Mouse (Mus musculus) limb, embryonic 10.5 days (tissue): ENCODE measurements around the gene Zfhx3. TPM values are rescaled to one million over a fixed set of nuclear protein-coding genes. Genes with fewer than 3 reads are reported as not detected.

Experiments
- DNase-seq: peaks from one replicate; pipeline ENCODE4 v3.0.0-alpha.2; 2017; ENCODE audit warnings: low spot score
- H3K27ac ChIP-seq: fragments of 300-500 bp; sonication (generic); 2 replicates; pipeline ENCODE4 v1.5.1; 2016; ENCODE audit warnings: mild to moderate bottlenecking
- H3K27me3 ChIP-seq: fragments of 300-500 bp; sonication (generic); 2 replicates; pipeline ENCODE4 v1.6.1; 2016; ENCODE audit warnings: low read depth, mild to moderate bottlenecking; ENCODE audit not compliant: poor library complexity, severe bottlenecking
- H3K36me3 ChIP-seq: fragments of 300-500 bp; sonication (generic); 2 replicates; pipeline ENCODE4 v1.6.1; 2016; ENCODE audit warnings: mild to moderate bottlenecking, moderate library complexity
- H3K4me1 ChIP-seq: fragments of 300-500 bp; sonication (generic); 2 replicates; pipeline ENCODE4 v1.6.1; 2016
- H3K4me3 ChIP-seq: fragments of 300-500 bp; sonication (generic); 2 replicates; pipeline ENCODE4 v1.5.1; 2016; ENCODE audit warnings: mild to moderate bottlenecking, moderate library complexity
- H3K9me3 ChIP-seq: fragments of 300-500 bp; sonication (generic); replicated peaks from 2 replicates; pipeline ENCODE4 v1.6.1; 2016; ENCODE audit warnings: mild to moderate bottlenecking
- WGBS: fragments of 180-500 bp; shearing (Covaris S2); methylation state at CpG from one replicate; pipeline ENCODE4 v1.1.7; 2016; 5-methylcytosine and 5-hydroxymethylcytosine counted together
- polyA plus RNA-seq: library from polyadenylated mRNA; unstranded; fragments of >200 nt; fragmentation: Nextera tagmentation; extraction: Ambion mirVana; gene quantifications from 2 replicates; pipeline ENCODE4 v1.2.1, GENCODE M21; 2016

Gene Zfhx3
- polyA plus RNA-seq, 1 experiment from 2014 or later, result 28.1 TPM

GRCm38 (mm10) chr8:108690576-108691455, 748.4 kb downstream of the Zfhx3 start:
- 21% methylated on average over 14 of the region's 14 CpGs for WGBS
- peaks cover 43% of the 10 kb centered on the region for H3K4me1 ChIP-seq
- peak overlapping the region; percentile 69 for H3K27ac ChIP-seq
- no peaks in the 10 kb centered on the region for H3K9me3 ChIP-seq
- H3K36me3 ChIP-seq, result no peaks in the 10 kb centered on the region
- H3K4me3 ChIP-seq, result peak overlapping the region; percentile 48
- H3K27me3 ChIP-seq, result peaks cover 42% of the 10 kb centered on the region
- no peak for DNase-seq

GRCm38 (mm10) chr8:108691456-108692238, 749.2 kb downstream of the Zfhx3 start:
- 2% methylated on average over 21 of the region's 21 CpGs for WGBS
- Histone ChIP-seq H3K27ac (peak overlapping the region; percentile 69), H3K4me3 (peak overlapping the region; percentile 48), H3K36me3 (no peaks in the 10 kb centered on the region), H3K27me3 (peaks cover 50% of the 10 kb centered on the region), H3K9me3 (no peaks in the 10 kb centered on the region), H3K4me1 (peaks cover 51% of the 10 kb centered on the region)
- peak; percentile 76 for DNase-seq

GRCm38 (mm10) chr8:108692239-108692627, 749.8 kb downstream of the Zfhx3 start:
- H3K36me3 ChIP-seq, result no peaks in the 10 kb centered on the region
- H3K9me3 ChIP-seq, result no peaks in the 10 kb centered on the region
- peak overlapping the region; percentile 48 for H3K4me3 ChIP-seq
- peaks cover 56% of the 10 kb centered on the region for H3K27me3 ChIP-seq
- WGBS, result 5% methylated on average over 5 of the region's 5 CpGs
- peak; percentile 58 for DNase-seq
- H3K4me1 ChIP-seq, result peaks cover 55% of the 10 kb centered on the region
- H3K27ac ChIP-seq, result peak overlapping the region; percentile 69

GRCm38 (mm10) chr8:108692669-108693665, 750.5 kb downstream of the Zfhx3 start:
- Histone ChIP-seq H3K27me3 (peaks cover 63% of the 10 kb centered on the region), H3K4me3 (peak overlapping the region; percentile 48), H3K9me3 (no peaks in the 10 kb centered on the region), H3K27ac (peak overlapping the region; percentile 69), H3K36me3 (no peaks in the 10 kb centered on the region), H3K4me1 (peaks cover 63% of the 10 kb centered on the region)
- no peak for DNase-seq
- 62% methylated on average over 6 of the region's 6 CpGs for WGBS

- H3K36me3 ChIP-seq, result no peaks in the 10 kb centered on the region
- H3K27ac ChIP-seq, result no peak overlapping the region
- no peak overlapping the region for H3K4me3 ChIP-seq
- H3K9me3 ChIP-seq, result no peaks in the 10 kb centered on the region
- peaks cover 69% of the 10 kb centered on the region for H3K4me1 ChIP-seq
- no peak for DNase-seq
- H3K27me3 ChIP-seq, result peaks cover 68% of the 10 kb centered on the region
- WGBS, result 62% methylated on average over 5 of the region's 5 CpGs
These were observed 751.4 kb downstream of the Zfhx3 start for GRCm38 (mm10) chr8:108693841-108694240.

- H3K4me1 ChIP-seq, result peaks cover 76% of the 10 kb centered on the region
These were observed 752.1 kb downstream of the Zfhx3 start for GRCm38 (mm10) chr8:108694516-108694915.

GRCm38 (mm10) chr8:108695242-108695880, 752.9 kb downstream of the Zfhx3 start:
- Histone ChIP-seq H3K27ac (peak overlapping the region; percentile 67), H3K27me3 (peaks cover 67% of the 10 kb centered on the region), H3K9me3 (no peaks in the 10 kb centered on the region), H3K4me1 (peaks cover 84% of the 10 kb centered on the region), H3K36me3 (no peaks in the 10 kb centered on the region), H3K4me3 (peak overlapping the region; percentile 51)
- WGBS, result 2% methylated on average over 32 of the region's 32 CpGs
- no peak for DNase-seq

More at GRCm38 (mm10) chr8:108694516-108694915, 752.1 kb downstream of the Zfhx3 start:
- Histone ChIP-seq H3K27ac (no peak overlapping the region), H3K9me3 (no peaks in the 10 kb centered on the region), H3K4me3 (no peak overlapping the region), H3K36me3 (no peaks in the 10 kb centered on the region), H3K27me3 (peaks cover 68% of the 10 kb centered on the region)
- WGBS, result 30% methylated on average over 6 of the region's 6 CpGs
- no peak for DNase-seq

GRCm38 (mm10) chr8:108695938-108696630, 753.6 kb downstream of the Zfhx3 start:
- under 1% methylated on average over 31 of the region's 31 CpGs for WGBS
- H3K27me3 ChIP-seq, result peaks cover 71% of the 10 kb centered on the region
- H3K4me1 ChIP-seq, result peaks cover 80% of the 10 kb centered on the region
- H3K9me3 ChIP-seq, result no peaks in the 10 kb centered on the region
- H3K4me3 ChIP-seq, result peak overlapping the region; percentile 51
- H3K27ac ChIP-seq, result peak overlapping the region; percentile 67
- H3K36me3 ChIP-seq, result no peaks in the 10 kb centered on the region
- DNase-seq, result peak; percentile 74

GRCm38 (mm10) chr8:108696631-108697410, 754.4 kb downstream of the Zfhx3 start:
- H3K4me1 ChIP-seq, result peaks cover 79% of the 10 kb centered on the region
- H3K27ac ChIP-seq, result peak overlapping the region; percentile 67

GRCm38 (mm10) chr8:108697589-108697988, 755.1 kb downstream of the Zfhx3 start:
- peaks cover 79% of the 10 kb centered on the region for H3K4me1 ChIP-seq
- no peaks in the 10 kb centered on the region for H3K9me3 ChIP-seq
- H3K36me3 ChIP-seq, result no peaks in the 10 kb centered on the region
- H3K27me3 ChIP-seq, result peaks cover 78% of the 10 kb centered on the region
- H3K4me3 ChIP-seq, result peak overlapping the region; percentile 38
- DNase-seq, result peak; percentile 70
- under 1% methylated on average over 13 of the region's 13 CpGs for WGBS
- peak overlapping the region; percentile 34 for H3K27ac ChIP-seq

More at GRCm38 (mm10) chr8:108696631-108697410, 754.4 kb downstream of the Zfhx3 start:
- H3K27me3 ChIP-seq, result peaks cover 78% of the 10 kb centered on the region
- no peaks in the 10 kb centered on the region for H3K36me3 ChIP-seq
- no peaks in the 10 kb centered on the region for H3K9me3 ChIP-seq
- H3K4me3 ChIP-seq, result peak overlapping the region; percentile 51
- peak; percentile 50 for DNase-seq
- WGBS, result 3% methylated on average over 27 of the region's 27 CpGs
